Comparison of ENCODE assay signal across 20 mouse cellular contexts in genomic region chr9:85401736-85402135, GRCm38 (mm10).
DNase-seq lines count a peak whose midpoint lies in the region; ATAC-seq and TF ChIP-seq lines count a peak whose summit lies in the region.
"Had no signal": no experiment of that assay in that cellular context is flagged by ENCODE, and none has a peak within 500 bp of the region (broad histone marks: within the 10 kb centered on the region; RNA-seq: fewer than 3 reads in every experiment).

No protein-coding gene starts in this region.

- no peak; the same call in 1 of the 2 replicates for ATAC-seq in heart, embryonic 15.5 days (replicated peaks; ENCODE audit: insufficient number of reproducible peaks, insufficient read depth, low FRiP score, low read depth)
- 0 out of 2 replicates have a peak, but pooled peaks have one; percentile 29 for ATAC-seq in intestine, embryonic 16.5 days
- ATAC-seq in intestine, postnatal 0 days = no peak
- ATAC-seq: CD4-positive, CD25-positive, alpha-beta regulatory T cell, adult 4 months had no signal

- no peaks in the 10 kb centered on the region for H3K27me3 ChIP-seq in heart, embryonic 15.5 days
- no peaks in the 10 kb centered on the region for H3K27me3 ChIP-seq in intestine, embryonic 16.5 days (replicated peaks; ENCODE audit: control insufficient read depth, insufficient read depth, low read length)
- no peaks in the 10 kb centered on the region for H3K27me3 ChIP-seq in intestine, postnatal 0 days (replicated peaks; ENCODE audit: control insufficient read depth, insufficient read depth, low read length)
- H3K27me3 ChIP-seq: embryonic facial prominence, embryonic 12.5 days; embryonic facial prominence, embryonic 15.5 days; heart, embryonic 12.5 days; hindbrain, embryonic 13.5 days; intestine, embryonic 15.5 days had no signal

- no peak for TF ChIP-seq CTCF in intestine, postnatal 0 days (IDR thresholded peaks at IDR 0.05; ENCODE audit: low read depth)

- WGBS in heart, embryonic 15.5 days = 26% methylated on average over 1 of the region's 1 CpGs
- WGBS in intestine, embryonic 16.5 days = 50% methylated on average over 1 of the region's 1 CpGs
- WGBS in intestine, postnatal 0 days = 43% methylated on average over 1 of the region's 1 CpGs

- H3K27ac ChIP-seq in heart, embryonic 15.5 days = peak overlapping the region; percentile 57; the same call in 1 of the 2 replicates
- 0 out of 2 replicates have a peak overlapping the region, but pooled peaks have one; percentile 28 for H3K27ac ChIP-seq in intestine, embryonic 16.5 days (ENCODE audit: low read length)
- no peak overlapping the region for H3K27ac ChIP-seq in intestine, postnatal 0 days (ENCODE audit: low read depth, low read length)
- H3K27ac ChIP-seq: embryonic facial prominence, embryonic 12.5 days; embryonic facial prominence, embryonic 15.5 days; gastrocnemius, adult 2 months; hindbrain, embryonic 10.5 days; hindbrain, embryonic 13.5 days; intestine, embryonic 15.5 days had no signal

- no peak overlapping the region for H3K4me2 ChIP-seq in heart, embryonic 15.5 days
- no peak overlapping the region for H3K4me2 ChIP-seq in intestine, embryonic 16.5 days (ENCODE audit: low read depth, low read length)
- no peak overlapping the region for H3K4me2 ChIP-seq in intestine, postnatal 0 days (replicated peaks; ENCODE audit: low read depth)
- H3K4me2 ChIP-seq: embryonic facial prominence, embryonic 12.5 days; embryonic facial prominence, embryonic 15.5 days; heart, embryonic 12.5 days; hindbrain, embryonic 13.5 days; intestine, embryonic 15.5 days had no signal

- no peak overlapping the region for H3K9ac ChIP-seq in heart, embryonic 15.5 days
- no peak overlapping the region for H3K9ac ChIP-seq in intestine, embryonic 16.5 days (ENCODE audit: low read depth, low read length)
- H3K9ac ChIP-seq in intestine, postnatal 0 days (ENCODE audit: low read depth, low read length) = no peak overlapping the region
- H3K9ac ChIP-seq: embryonic facial prominence, embryonic 12.5 days; embryonic facial prominence, embryonic 15.5 days; forebrain, postnatal 0 days; heart, embryonic 12.5 days; hindbrain, embryonic 13.5 days; intestine, embryonic 15.5 days had no signal

- no peaks in the 10 kb centered on the region for H3K9me3 ChIP-seq in heart, embryonic 15.5 days (replicated peaks)
- H3K9me3 ChIP-seq in intestine, embryonic 16.5 days (ENCODE audit: control insufficient read depth, low read length) = no peaks in the 10 kb centered on the region
- no peaks in the 10 kb centered on the region for H3K9me3 ChIP-seq in intestine, postnatal 0 days (ENCODE audit: control insufficient read depth)
- H3K9me3 ChIP-seq: embryonic facial prominence, embryonic 12.5 days; embryonic facial prominence, embryonic 15.5 days; heart, embryonic 12.5 days; hindbrain, embryonic 10.5 days; hindbrain, embryonic 13.5 days; intestine, embryonic 15.5 days had no signal

- H3K36me3 ChIP-seq in heart, embryonic 15.5 days = no peaks in the 10 kb centered on the region
- H3K36me3 ChIP-seq in intestine, embryonic 16.5 days (ENCODE audit: control insufficient read depth, insufficient read depth, low read length) = no peaks in the 10 kb centered on the region
- no peaks in the 10 kb centered on the region for H3K36me3 ChIP-seq in intestine, postnatal 0 days (ENCODE audit: control insufficient read depth, insufficient read depth)
- H3K36me3 ChIP-seq: embryonic facial prominence, embryonic 12.5 days; embryonic facial prominence, embryonic 15.5 days; heart, embryonic 12.5 days; hindbrain, embryonic 10.5 days; hindbrain, embryonic 13.5 days; intestine, embryonic 15.5 days had no signal

- DNase-seq in heart, postnatal 25 days (ENCODE audit: low spot score) = no peak
- DNase-seq in retina, postnatal 1 day = peak; percentile 2
- no peak for DNase-seq in retina, embryonic 14.5 days (ENCODE audit: low spot score)
- DNase-seq: adrenal gland, adult 2 months; adrenal gland, postnatal 14 days; cerebellum, adult 11 months; gastrocnemius, adult 2 months; gastrocnemius, postnatal 14 days; heart, adult 11 months had no signal

- intact Hi-C loops in heart, postnatal 25 days (cut with DNase I) = no loop called here

- H3K4me3 ChIP-seq in heart, embryonic 15.5 days = no peak overlapping the region
- H3K4me3 ChIP-seq in intestine, embryonic 16.5 days (ENCODE audit: low read length) = no peak overlapping the region
- no peak overlapping the region for H3K4me3 ChIP-seq in intestine, postnatal 0 days (ENCODE audit: low read depth, low read length)
- H3K4me3 ChIP-seq: embryonic facial prominence, embryonic 12.5 days; embryonic facial prominence, embryonic 15.5 days; heart, embryonic 12.5 days; hindbrain, embryonic 10.5 days; hindbrain, embryonic 13.5 days; intestine, embryonic 15.5 days had no signal

- H3K4me1 ChIP-seq in heart, embryonic 15.5 days (replicated peaks) = peaks cover 14% of the 10 kb centered on the region
- H3K4me1 ChIP-seq in intestine, embryonic 16.5 days (ENCODE audit: control insufficient read depth, insufficient read depth, low read length) = peaks cover 13% of the 10 kb centered on the region
- peaks cover 12% of the 10 kb centered on the region; the same call in 1 of the 2 replicates for H3K4me1 ChIP-seq in intestine, postnatal 0 days (replicated peaks; ENCODE audit: control insufficient read depth, insufficient read depth, low read length)
- H3K4me1 ChIP-seq: embryonic facial prominence, embryonic 12.5 days; embryonic facial prominence, embryonic 15.5 days; hindbrain, embryonic 10.5 days; hindbrain, embryonic 13.5 days had no signal
